Mouse (Mus musculus): ENCODE measurements at regions not wholly inside any gene's neighbourhood (a gene's known extent, or its start where the extent isn't known, plus 50 kb on each side); places are given as distances from the start of the nearest gene placed in this dataset.

DNA sequence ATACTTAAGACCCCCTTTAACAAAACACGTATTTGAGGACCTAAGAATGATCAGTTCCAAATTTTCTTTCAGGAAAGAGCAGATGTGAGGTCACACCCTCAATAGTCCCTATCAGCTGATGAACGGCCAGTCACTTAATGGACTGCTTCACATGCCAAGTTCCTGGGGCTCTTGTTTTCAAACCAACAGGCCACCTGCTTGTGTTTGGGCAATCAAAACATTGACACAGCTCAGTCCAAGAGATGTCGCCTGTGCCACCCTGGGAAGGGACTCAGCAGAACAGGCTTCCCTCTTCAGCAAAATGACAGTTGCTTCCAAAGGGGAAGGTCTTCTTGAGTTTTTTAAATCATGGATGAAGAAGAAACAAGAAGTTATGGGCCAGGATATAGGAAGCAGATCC, 294.6 kb downstream of the Sec16b start:
- TF ChIP-seq CTCF (IDR thresholded peaks at IDR 0.05; ENCODE audit: low read depth, low read length), result no peak
- TF ChIP-seq GATA1 (IDR thresholded peaks at IDR 0.05; ENCODE audit: borderline replicate concordance, low read length), result no peak
- TF ChIP-seq GATA2 (IDR thresholded peaks at IDR 0.05; ENCODE audit: borderline replicate concordance, low read depth, low read length), result no peak
